Mouse (Mus musculus): ENCODE data around the gene Gm11236. TPM values are rescaled to one million over a fixed set of nuclear protein-coding genes. Genes with fewer than 3 reads are reported as not detected.

Gm11236 gene
- polyA plus RNA-seq (2014; fragmentation: Illumina TruSeq; extraction: RNeasy Lipid Tissue Mini Kit (QIAGEN cat#74804); ENCODE audit: low read depth, low replicate concordance): not detected

DNA sequence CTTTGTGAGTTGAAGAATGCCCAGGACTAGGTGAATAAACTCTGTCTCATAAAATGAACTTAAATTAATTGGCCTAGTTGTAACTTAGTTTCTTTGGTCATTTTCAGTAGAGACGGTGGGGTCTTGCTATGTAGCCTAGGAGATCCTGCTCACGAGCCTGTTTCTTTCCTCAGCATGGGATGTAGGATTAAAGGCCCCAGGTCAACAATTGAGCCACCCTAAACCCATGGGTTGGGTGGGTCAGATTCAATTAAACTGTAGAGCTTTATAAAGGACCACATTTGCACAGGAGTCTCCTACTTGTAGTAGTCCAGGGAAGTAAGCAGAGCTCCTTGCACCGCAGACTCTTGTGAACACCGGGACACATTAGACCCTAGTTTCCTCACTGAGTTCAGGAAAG, at the start of gene Gm11236:
Gm11236 (plus strand) TSS at position 301 of the 400 bp plus-strand sequence.

DNA sequence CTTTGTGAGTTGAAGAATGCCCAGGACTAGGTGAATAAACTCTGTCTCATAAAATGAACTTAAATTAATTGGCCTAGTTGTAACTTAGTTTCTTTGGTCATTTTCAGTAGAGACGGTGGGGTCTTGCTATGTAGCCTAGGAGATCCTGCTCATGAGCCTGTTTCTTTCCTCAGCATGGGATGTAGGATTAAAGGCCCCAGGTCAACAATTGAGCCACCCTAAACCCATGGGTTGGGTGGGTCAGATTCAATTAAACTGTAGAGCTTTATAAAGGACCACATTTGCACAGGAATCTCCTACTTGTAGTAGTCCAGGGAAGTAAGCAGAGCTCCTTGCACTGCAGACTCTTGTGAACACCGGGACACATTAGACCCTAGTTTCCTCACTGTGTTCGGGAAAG, 30.3 kb upstream of the Gm11236 start, which contains the start of gene Gm11238:
Gm11238 (plus strand) TSS at position 301 of the 400 bp plus-strand sequence.

DNA sequence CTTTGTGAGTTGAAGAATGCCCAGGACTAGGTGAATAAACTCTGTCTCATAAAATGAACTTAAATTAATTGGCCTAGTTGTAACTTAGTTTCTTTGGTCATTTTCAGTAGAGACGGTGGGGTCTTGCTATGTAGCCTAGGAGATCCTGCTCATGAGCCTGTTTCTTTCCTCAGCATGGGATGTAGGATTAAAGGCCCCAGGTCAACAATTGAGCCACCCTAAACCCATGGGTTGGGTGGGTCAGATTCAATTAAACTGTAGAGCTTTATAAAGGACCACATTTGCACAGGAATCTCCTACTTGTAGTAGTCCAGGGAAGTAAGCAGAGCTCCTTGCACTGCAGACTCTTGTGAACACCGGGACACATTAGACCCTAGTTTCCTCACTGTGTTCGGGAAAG, 15.2 kb upstream of the Gm11236 start, which contains the start of gene Gm11237:
Gm11237 (plus strand) TSS at position 301 of the 400 bp plus-strand sequence.

DNA sequence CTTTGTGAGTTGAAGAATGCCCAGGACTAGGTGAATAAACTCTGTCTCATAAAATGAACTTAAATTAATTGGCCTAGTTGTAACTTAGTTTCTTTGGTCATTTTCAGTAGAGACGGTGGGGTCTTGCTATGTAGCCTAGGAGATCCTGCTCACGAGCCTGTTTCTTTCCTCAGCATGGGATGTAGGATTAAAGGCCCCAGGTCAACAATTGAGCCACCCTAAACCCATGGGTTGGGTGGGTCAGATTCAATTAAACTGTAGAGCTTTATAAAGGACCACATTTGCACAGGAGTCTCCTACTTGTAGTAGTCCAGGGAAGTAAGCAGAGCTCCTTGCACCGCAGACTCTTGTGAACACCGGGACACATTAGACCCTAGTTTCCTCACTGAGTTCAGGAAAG, 30.1 kb downstream of the Gm11236 start, which contains the start of gene Gm11239:
Gm11239 (plus strand) TSS at position 301 of the 400 bp plus-strand sequence.

DNA sequence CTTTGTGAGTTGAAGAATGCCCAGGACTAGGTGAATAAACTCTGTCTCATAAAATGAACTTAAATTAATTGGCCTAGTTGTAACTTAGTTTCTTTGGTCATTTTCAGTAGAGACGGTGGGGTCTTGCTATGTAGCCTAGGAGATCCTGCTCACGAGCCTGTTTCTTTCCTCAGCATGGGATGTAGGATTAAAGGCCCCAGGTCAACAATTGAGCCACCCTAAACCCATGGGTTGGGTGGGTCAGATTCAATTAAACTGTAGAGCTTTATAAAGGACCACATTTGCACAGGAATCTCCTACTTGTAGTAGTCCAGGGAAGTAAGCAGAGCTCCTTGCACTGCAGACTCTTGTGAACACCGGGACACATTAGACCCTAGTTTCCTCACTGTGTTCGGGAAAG, 45.3 kb downstream of the Gm11236 start, which contains the start of gene Gm428:
Gm428 (plus strand) TSS at position 301 of the 400 bp plus-strand sequence.

Other genes with a start within 250 kb of the Gm11236 start
- not detected for gene Gm11487, start 233.0 kb upstream of the Gm11236 start, polyA plus RNA-seq (2014; fragmentation: Illumina TruSeq; extraction: RNeasy Lipid Tissue Mini Kit (QIAGEN cat#74804); ENCODE audit: low read depth, low replicate concordance)
- not detected for gene Gm11238, start 30.2 kb upstream of the Gm11236 start, polyA plus RNA-seq (2014; fragmentation: Illumina TruSeq; extraction: RNeasy Lipid Tissue Mini Kit (QIAGEN cat#74804); ENCODE audit: low read depth, low replicate concordance)
- gene Gm11237, start 15.1 kb upstream of the Gm11236 start, polyA plus RNA-seq (2014; fragmentation: Illumina TruSeq; extraction: RNeasy Lipid Tissue Mini Kit (QIAGEN cat#74804); ENCODE audit: low read depth, low replicate concordance): not detected
- gene Gm11239, start 30.2 kb downstream of the Gm11236 start, polyA plus RNA-seq (2014; fragmentation: Illumina TruSeq; extraction: RNeasy Lipid Tissue Mini Kit (QIAGEN cat#74804); ENCODE audit: low read depth, low replicate concordance): not detected
- not detected for gene Gm428, start 45.4 kb downstream of the Gm11236 start, polyA plus RNA-seq (2014; fragmentation: Illumina TruSeq; extraction: RNeasy Lipid Tissue Mini Kit (QIAGEN cat#74804); ENCODE audit: low read depth, low replicate concordance)
- 0.32 TPM for gene Rasef, start 152.9 kb downstream of the Gm11236 start, polyA plus RNA-seq (2014; fragmentation: Illumina TruSeq; extraction: RNeasy Lipid Tissue Mini Kit (QIAGEN cat#74804); ENCODE audit: low read depth, low replicate concordance)
- not detected for gene Gm11758, start 238.1 kb downstream of the Gm11236 start, polyA plus RNA-seq (2014; fragmentation: Illumina TruSeq; extraction: RNeasy Lipid Tissue Mini Kit (QIAGEN cat#74804); ENCODE audit: low read depth, low replicate concordance)

All from liver, adult 10 weeks (tissue).